Mouse (Mus musculus) bone marrow macrophage, adult 2 months (primary cell): ENCODE data around the gene Neurl3.

ENCODE experiments used
- CTCF ChIP-seq: IDR thresholded peaks from 2 replicates; pipeline ENCODE4 v1.5.1; 2012; ENCODE audit warnings: low read depth, mild to moderate bottlenecking, low read length, moderate library complexity
- POLR2A ChIP-seq: IDR thresholded peaks from 2 replicates; pipeline ENCODE4 v1.6.1; 2012; ENCODE audit warnings: mild to moderate bottlenecking, low read depth, low read length, borderline replicate concordance

- no peak for TF ChIP-seq POLR2A
- TF ChIP-seq CTCF: no peak
Observed at GRCm38 (mm10) chr1:36298107-36298506, 23.6 kb upstream of the Neurl3 start.
